Mouse (Mus musculus) 3T3-L1 (cell line): ENCODE measurements around the gene Slc2a9.
A peak's percentile ranks its signal among the peaks of the same experiment; 100 is the strongest.

Source experiments
- DNase-seq: peaks from one replicate; pipeline ENCODE4 v3.0.0-alpha.2; 2015; ENCODE audit warnings: low read depth, low spot score

Slc2a9 gene

GRCm38 (mm10) chr5:38388420-38388823 is 114.5 kb downstream of the Slc2a9 start:
- DNase-seq: no peak

GRCm38 (mm10) chr5:38379970-38380369 is 123.0 kb downstream of the Slc2a9 start:
- no peak for DNase-seq

GRCm38 (mm10) chr5:38372369-38372768 is 130.6 kb downstream of the Slc2a9 start:
- peak; percentile 34 for DNase-seq

- peak; percentile 87 for DNase-seq
Observed at GRCm38 (mm10) chr5:38371308-38371707, 131.6 kb downstream of the Slc2a9 start.

GRCm38 (mm10) chr5:38366650-38367470 is 136.1 kb downstream of the Slc2a9 start:
- DNase-seq: peak; percentile 55

- DNase-seq: peak; percentile 29
Observed at GRCm38 (mm10) chr5:38365521-38365920, 137.4 kb downstream of the Slc2a9 start.

GRCm38 (mm10) chr5:38364396-38364795 is 138.5 kb downstream of the Slc2a9 start:
- peak; percentile 41 for DNase-seq

- no peak for DNase-seq
Observed at GRCm38 (mm10) chr5:38359716-38360115, 143.2 kb downstream of the Slc2a9 start.

GRCm38 (mm10) chr5:38356927-38357326 is 146.0 kb downstream of the Slc2a9 start:
- DNase-seq: no peak

GRCm38 (mm10) chr5:38350351-38350929 is 152.5 kb downstream of the Slc2a9 start:
- no peak for DNase-seq

- DNase-seq: peak; percentile 63
Observed at GRCm38 (mm10) chr5:38346646-38347432, 156.1 kb downstream of the Slc2a9 start.

GRCm38 (mm10) chr5:38343101-38343500 is 159.8 kb downstream of the Slc2a9 start:
- DNase-seq: no peak

- DNase-seq: peak; percentile 20
Observed at GRCm38 (mm10) chr5:38334582-38334981, 168.4 kb downstream of the Slc2a9 start.

GRCm38 (mm10) chr5:38333381-38333780 is 169.6 kb downstream of the Slc2a9 start:
- DNase-seq: peak; percentile 80

- DNase-seq: no peak
Observed at GRCm38 (mm10) chr5:38318966-38319786, 183.8 kb downstream of the Slc2a9 start, which contains the start of gene Drd5. TSS of gene Drd5 (plus strand) at chr5:38319367.

GRCm38 (mm10) chr5:38309795-38310194 is 193.1 kb downstream of the Slc2a9 start:
- DNase-seq: no peak

- DNase-seq: peak; percentile 93
Observed at GRCm38 (mm10) chr5:38308873-38309272, 194.1 kb downstream of the Slc2a9 start.

- DNase-seq: peak; percentile 94
Observed at GRCm38 (mm10) chr5:38307255-38308101, 195.5 kb downstream of the Slc2a9 start.

GRCm38 (mm10) chr5:38305241-38305640 is 197.7 kb downstream of the Slc2a9 start:
- no peak for DNase-seq

GRCm38 (mm10) chr5:38302651-38303050 is 200.3 kb downstream of the Slc2a9 start:
- peak; percentile 26 for DNase-seq
